Mouse (Mus musculus) ZHBTc4 (cell line): Measurements from ENCODE around the gene Nfatc3.

Experiments used
- DNase-seq: peaks from one replicate; pipeline ENCODE4 v3.0.0-alpha.2; 2011; ENCODE audit warnings: low read depth, low spot score

Gene Nfatc3

DNA sequence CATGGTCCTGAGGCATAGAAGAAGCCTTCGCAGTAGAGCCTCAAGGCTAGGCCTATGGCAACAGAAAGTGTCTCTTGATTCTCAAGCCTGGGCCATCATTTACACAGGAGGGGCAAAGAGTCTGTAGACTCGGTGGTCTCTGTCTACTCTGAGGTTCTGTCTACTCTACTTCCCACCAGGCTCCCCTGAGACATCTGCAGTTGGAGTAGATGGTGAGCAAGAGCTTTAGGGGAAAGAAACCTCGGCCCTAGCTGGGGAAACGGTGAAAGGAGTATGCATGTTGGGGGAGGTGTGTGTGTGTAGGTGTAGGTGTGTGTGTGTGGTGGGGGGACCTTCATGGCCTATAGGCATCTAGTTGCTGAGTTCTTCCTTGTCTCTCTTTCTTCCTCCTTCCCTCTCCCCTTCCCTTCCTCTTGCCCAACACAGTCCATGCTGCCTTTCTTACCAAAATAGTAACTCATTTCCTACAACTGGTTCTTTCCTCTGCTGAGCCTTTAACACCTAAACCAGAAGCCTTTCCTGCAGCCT, 2.1 kb upstream of the Nfatc3 start:
- DNase-seq = no peak

DNA sequence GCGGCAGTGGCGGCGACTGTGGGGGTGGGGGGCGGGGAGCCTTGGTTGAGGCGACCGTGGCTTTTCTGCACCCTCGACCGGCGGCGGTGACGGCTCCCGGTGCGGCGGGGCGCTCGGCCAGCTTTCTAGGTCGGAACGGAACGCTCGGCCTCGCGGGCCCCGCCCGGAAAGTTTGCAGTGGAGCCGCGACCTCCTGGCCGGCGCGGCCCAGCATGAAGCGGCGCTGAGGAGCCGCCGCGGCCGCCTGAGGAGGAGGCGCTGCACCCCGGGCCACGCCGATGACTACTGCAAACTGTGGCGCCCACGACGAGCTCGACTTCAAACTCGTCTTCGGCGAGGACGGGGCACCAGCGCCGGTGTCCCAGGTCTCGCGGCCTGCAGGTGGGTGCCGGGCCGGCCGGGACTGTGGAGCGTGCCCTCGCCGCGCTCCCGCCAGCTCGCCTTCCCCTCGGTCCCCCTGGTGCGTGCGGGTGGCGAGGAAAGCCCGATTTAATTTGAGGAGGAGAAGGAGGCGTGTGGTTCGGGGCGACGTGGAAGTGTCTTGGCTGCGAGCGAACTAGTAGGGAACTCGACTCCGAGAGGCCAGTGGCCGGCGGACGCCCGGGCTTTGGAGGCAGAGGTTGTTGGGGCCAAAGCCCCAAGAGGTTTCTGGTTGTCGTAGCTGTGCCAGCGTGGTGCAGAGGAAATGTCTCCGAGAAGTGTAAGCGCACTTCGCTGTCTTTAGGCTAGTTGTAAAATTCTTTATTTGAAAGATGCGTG, 1.2 kb downstream of the Nfatc3 start:
- DNase-seq = peak; percentile 76

DNA sequence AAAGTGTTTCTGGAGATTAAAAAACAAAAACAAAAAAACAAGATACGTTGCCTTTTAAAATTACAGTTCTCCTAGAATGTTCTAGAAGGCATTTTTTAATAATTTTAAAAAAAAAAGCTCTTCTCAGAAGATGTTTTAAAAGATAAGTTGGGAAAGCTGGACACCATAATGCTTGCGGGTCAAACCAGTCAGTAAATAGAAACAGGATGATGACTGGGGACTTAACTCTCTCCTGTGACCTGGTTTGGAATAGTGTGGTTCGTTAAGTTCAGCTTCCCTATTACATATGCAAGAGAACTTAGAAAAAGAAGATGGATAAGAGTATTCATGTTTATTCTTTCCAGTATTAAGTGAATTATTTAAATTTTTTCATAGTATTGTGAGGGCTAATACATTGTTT, 1.9 kb downstream of the Nfatc3 start:
- DNase-seq = no peak

DNA sequence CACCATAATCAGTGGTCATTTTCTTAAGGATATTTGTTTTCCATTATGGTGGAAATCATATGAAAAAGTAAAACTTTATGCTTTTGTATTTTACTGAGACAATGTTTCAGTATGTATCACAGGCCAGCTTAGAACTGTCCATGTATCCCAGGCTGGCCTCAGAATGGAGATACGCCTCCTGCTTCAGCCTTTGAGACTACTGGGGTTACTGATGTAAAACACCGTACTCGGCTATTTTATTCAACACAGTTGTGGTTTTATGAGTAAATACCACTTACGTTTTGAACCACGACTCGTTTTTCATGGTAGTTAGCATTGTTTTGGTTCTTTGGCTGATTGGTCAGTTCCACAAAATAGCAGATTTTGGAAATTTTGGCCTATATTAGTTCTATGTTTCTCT, 3.0 kb downstream of the Nfatc3 start:
- no peak for DNase-seq

DNA sequence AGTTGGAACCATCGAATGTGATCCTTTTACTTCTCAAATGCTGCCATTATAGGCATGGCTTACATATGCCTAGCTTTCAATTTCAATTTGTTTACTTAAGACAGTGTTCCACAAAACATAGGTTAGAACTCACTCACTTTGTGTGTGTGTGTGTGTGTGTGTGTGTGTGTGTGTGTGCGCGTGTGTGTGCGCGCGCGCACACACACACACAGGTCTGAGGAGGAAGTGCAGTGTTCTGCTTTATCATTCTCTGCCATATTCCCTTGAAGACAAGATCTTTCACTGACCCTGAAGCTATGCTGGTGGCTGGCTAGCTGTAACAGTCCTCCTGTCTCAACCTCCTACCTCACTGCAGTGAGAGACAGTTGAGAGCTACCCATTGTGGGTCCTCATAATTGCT, 4.4 kb downstream of the Nfatc3 start:
- DNase-seq = no peak

DNA sequence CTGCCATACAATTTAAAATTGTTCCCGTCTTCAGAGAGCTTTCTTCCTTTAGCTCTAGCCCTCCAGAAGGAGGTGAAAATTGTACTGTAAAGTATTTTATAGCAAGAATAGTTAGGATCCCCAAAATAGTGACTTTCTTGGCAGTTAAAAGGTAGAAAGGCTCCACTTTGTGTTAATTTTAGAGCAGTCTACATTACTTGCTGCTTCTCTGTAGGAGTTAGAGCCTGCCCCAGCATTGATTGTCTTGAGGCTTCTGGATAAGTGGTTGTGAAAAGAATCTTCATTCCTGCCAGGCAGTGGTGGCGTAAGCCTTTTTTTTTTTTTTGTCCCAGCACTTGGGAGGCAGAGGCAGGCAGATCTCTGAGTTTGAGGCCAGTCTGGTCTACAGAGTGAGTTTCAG, 8.1 kb downstream of the Nfatc3 start:
- no peak for DNase-seq

DNA sequence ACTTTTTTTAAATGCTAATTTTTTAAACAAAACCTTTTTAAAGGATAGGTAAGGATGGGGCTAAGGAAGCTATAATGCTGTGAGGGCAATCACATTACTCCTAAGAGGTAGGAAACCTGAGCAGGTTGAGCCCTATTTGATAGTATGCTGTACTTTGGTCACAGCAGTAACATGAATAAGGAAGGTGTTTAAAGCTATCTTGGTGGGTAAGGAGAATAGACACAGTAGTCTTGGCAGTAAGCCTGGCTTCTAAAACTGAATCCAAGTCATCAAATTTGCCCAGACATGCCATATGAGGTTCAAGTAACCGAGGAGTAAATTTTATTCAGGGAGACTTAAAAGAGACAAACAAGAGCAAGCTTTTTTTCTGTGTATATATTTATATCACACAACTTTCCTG, 10.9 kb downstream of the Nfatc3 start:
- DNase-seq = no peak

DNA sequence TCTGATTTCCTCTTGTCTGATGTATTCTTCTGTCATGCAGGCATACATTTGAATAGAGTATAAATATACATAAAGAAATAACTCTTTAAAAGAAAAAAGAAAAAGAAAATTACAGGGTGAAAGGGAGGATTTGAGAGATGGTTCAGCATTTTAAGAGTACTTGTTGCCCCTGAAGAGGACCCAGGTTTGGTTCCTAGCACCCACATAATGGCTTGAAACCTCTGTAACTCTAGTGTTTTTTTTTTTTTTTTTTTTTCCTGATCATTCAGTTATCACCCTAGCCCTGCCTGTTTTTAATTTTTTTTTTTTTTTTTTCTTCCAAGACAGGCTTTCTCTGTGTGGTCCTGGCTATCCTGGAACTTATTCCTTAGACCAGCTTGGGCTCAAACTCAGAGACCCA, 13.5 kb downstream of the Nfatc3 start:
- DNase-seq = no peak

DNA sequence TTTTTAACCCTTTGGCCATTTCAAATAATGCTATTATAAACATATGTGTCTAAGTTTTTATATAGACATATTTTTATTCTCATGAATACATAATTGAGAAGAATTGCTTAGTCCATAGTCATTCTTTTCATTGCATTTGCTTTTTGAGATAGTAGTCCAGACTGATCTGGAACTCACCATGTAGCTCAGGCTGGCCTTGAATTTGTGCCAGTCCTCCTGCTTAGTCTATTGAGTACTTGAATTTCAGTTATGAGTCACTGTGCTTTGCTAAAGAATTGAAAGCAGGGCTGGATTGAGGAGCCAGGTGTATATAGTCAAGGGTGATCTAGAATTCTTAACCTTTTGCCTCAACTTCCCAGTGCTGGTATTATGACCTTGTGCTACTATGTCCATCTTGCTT, 15.6 kb downstream of the Nfatc3 start:
- no peak for DNase-seq

DNA sequence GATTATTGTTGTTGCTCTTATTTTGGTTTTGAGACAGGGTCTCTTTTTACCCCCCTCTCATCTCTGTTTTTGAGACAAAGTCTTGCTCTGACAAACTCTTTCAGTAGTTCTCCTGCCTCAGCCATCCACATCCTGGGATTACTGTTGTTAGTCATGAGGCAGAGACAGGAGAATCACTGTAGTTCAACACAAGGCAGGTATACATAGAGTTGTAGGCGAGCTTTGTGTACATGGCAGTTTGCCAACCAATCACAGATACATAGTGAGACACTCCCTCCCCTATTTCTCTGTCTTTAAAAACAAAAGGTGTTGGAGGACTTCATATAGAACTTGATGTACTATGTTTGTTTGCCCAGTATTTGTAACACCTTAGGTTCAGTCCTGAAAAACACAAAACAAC, 16.0 kb downstream of the Nfatc3 start:
- DNase-seq = no peak

DNA sequence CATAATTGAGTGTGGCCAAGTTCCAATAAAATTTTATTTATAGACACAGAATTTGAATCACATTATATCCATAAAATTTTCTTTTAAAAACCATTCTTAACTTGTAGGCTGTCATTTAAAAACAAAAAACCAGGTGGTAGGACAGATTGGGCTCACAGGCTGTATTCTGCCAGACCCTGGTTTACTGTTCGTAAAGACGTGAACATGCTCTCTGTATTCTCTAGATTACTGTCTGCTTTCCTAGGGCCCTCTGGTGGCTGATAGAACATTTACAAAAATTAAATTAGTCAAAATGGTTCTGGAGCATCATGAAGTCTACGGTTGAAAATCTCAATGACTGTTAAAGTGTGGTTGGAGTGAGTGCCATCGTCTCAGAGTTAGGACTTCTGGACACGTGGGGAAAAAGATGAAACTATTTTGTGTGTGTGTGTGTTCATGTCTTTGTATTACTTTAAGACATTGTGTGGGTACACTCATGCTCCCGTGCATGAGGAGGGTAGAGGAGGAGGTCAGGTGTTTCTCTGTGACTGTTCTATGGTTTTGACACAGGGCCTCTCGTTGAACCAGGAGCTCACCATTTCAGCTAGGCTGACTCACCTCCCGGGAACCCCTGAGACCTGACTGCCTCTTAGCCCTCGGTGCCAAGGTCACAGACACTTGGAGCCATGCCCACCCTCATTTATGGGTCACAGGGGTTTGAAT, 16.7 kb downstream of the Nfatc3 start:
- peak; percentile 15 for DNase-seq

DNA sequence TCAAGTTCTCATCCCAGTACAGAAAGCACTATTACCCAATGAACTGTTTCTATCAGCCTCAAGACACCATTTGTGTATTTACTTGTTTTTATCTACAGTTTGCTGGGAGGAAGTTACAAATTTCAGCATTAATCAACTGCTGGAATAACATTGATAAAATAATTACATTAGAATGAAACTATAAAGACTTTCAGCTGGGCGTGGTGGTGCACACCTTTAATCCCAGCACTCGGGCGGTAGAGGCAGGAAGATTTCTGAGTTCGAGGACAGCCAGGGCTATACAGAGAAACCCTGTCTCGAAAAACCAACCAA, 17.2 kb downstream of the Nfatc3 start:
- DNase-seq = no peak

DNA sequence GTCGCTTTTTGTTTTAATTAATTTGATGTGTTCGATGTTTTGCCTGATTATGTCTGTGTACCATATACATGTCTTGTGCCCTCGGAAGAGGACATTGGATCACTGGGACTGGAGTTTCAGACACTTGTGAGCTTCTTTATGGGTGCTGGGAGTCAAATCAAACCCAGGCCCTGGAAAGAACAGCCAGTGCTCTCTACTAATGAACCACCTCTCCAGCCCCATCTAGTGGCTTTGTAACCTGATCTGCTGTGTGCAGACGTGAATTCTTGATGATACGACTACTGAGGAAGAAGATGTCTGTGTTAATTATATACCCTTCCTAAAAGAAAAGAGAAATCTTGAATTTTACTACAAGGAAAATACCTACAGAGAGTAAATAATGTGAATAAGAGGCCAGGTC, 18.0 kb downstream of the Nfatc3 start:
- DNase-seq = peak; percentile 76

DNA sequence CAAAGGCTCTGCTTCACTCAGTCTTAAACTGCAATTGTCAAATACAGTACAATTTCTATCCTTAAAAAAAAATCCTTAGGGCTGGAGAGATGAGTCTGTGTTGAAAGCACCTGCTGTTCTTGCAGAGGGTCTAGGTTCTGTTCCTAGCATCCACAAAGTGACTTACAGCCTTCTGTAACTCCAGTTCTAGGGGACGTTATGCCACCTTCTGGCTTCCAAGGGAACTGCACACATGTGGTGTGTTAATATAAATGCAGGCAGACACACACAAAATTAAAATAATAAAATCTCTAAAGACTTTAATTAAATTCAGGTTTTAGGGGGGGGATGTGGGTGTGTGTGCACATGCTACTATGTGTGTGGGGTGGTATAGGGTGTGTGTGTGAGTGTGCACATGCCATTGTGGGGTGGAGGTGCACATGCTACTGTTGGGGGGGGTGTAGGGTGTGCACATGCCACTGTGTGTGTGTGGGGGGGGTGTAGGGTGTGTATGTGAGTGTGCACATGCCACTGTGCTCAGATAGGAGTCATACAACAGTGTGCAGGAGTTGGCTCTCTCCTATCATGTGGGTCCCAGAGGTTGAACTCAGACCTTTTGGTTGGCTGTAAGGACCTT, 18.9 kb downstream of the Nfatc3 start:
- peak; percentile 62 for DNase-seq

DNA sequence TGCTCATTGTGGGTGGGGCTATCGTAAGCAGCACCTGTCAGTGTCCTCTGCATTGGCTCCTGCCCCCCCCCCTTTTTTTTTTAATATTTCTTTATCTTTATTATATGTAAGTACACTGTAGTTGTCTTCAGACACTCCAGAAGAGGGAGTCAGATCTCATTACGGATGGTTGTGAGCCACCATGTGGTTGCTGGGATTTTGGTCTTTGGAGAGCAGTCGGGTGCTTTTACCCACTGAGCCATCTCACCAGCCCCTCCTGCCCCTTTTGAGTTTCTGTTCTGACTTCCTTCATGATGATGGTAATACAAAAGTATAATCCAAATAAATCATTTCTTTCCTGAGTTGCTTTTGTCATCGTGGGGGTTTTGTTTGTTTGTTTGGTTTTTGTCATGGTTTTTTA, 43.7 kb downstream of the Nfatc3 start:
- no peak for DNase-seq

DNA sequence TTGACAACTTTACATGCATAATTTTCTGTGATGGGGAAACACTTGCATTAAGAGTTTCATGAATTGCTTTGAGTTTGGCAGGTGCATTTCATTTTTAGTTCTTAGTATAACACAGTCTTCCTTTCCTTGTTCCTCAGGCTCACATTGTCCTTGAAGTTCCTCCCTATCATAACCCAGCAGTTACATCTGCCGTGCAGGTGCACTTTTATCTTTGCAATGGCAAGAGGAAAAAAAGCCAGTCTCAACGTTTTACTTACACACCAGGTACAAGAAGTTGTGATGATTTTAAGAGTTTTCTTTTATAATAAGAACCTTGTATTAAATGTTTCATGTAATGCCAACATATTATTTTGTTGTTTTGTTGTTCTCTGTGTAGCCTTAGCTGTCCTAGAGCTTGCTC, 45.2 kb downstream of the Nfatc3 start:
- DNase-seq = no peak

DNA sequence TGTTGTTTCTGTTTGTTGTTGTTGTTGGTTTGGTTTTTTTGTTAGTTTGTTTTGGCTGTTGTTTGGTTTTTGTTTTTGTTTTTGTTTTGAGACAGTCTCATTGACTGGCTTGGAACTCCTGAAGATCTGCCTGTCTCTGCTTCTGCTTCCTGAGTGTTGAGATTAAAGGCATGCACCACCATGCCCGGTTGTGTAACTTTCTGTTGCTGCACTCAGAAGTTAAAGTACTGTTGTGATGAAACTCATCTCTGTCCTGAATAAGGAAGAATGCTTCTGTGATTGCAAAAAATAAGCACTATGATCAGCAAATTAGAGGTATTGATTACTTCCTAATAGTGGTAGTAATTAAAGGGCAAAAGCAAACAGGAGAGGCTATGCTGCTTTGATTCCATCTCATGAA, 47.6 kb downstream of the Nfatc3 start:
- no peak for DNase-seq

DNA sequence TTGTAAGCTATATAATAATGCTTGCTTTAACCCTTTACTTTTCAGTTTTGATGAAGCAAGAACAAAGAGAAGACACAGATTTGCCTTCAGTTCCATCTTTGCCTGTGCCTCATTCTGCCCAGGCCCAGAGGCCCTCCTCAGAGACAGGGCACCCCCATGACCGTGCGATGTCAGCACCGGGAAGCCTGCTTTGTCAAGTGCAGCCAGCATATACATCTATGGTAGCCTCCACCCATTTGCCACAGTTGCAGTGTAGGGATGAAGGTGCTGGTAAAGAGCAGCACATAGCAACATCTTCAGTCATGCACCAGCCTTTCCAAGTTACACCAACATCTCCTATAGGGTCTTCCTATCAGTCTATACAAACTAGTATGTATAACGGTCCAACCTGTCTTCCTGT, 49.4 kb downstream of the Nfatc3 start:
- DNase-seq = no peak

DNA sequence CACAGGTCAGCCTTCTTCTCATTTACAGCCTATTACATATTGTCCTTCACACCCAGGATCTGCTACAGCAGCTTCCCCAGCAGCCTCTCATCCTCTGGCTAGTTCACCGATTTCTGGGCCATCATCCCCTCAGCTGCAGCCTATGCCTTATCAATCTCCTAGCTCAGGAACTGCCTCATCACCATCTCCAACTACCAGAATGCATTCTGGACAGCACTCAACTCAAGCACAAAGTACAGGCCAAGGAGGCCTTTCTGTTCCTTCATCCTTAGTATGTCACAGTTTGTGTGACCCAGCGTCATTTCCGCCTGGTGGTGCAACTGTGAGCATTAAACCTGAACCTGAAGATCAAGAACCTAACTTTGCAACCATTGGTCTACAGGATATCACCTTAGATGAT, 50.1 kb downstream of the Nfatc3 start:
- DNase-seq = no peak

DNA sequence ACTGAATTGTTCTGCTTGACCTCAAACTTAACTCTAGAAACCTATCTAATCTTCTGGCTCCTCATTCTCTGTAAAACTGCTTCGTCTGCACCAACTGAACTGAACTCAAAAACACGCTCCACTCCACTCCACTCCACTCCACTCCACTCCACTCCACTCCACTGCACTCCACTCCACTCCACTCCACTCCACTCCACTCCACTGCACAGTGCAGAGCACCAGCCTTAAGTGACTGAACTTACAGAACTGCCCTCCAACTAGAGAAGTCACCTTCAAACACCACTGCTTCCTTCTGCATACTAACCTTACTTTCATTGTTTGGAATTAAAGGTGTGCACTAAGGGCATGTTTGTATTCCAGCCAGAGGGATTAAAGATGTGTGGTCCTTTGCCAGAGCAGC, 53.4 kb downstream of the Nfatc3 start:
- DNase-seq = peak; percentile 40

DNA sequence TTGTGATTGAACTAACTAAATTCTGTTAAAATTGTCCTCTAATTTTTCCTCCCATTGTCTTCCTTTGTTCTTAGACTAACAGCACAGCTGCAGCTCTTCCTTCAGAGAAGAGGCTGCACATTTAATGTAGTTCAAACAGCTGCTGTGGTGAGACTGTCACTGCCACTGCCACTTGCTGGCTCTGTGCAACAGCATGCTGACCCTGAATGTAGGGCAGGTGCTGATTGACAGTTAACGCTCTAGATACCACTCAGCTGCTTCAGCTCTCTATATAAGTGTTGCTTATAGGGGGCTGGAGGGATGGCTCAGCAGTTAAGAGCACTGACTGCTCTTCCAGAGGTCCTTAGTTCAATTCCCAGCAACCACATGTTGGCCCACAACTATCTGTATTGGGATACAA, 53.9 kb downstream of the Nfatc3 start:
- DNase-seq = no peak

DNA sequence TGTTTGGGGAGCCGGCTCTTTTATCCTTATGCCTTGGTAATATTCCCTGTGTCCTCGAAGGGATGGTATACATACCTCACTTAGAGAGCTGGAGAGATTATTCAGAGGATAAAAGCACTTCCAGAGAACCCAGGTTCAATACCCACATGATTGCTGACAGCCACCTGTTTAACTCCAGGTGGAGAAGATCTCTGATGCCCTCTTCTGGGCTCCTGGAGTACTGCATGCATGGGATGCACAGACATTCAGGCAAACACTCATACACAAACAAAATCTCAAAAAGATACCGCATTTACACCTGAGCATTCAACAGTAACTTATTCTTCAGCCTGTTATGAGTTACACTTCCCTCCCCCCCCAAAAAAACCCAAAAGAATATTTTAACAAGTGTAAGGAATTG, 57.3 kb downstream of the Nfatc3 start:
- DNase-seq = peak; percentile 80

DNA sequence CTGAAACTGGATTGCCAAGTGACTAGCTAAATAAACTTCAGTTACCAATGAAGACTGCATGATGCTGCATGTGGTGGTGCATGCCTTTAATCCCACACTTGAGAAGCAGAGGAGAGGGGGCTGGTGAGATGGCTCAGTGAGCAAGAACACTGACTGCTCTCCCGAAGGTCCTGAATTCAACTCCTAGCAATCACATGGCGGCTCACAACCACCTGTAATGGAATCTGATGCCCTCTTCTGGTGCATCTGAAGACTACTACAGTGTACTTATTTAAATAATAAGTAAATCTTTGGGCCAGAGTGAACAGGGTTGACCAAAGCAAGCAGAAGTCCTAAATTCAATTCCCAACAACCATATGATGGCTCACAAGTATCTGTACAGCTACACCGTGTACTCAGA, 64.8 kb downstream of the Nfatc3 start:
- peak; percentile 36 for DNase-seq
